Mouse (Mus musculus): ENCODE measurements around the gene Pla1a. TPM values are rescaled to one million over a fixed set of nuclear protein-coding genes. Genes with fewer than 3 reads are reported as not detected.

The Pla1a gene
- polyA plus RNA-seq, 1 experiment = 4.7 TPM

DNA sequence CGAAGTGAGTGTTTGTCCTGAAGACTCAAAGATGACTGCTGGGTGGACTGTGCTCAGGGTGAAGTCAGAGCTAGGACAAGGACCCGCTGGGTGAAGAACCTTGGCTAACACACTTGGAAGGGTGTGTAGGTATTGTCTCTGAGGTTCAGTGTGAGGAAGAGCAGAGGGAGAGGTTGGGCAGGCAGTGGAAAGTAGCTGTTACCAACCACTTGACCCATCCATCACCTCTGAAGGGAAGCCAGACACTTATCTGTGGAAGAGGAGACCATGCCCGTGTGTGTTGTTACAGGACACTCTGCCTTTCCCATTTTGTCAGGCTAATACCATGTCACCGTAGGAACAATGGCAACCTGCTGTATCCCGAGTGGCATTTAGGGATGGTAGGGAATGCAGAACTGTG is 26.7 kb downstream of the Pla1a start:
- no peaks in the 10 kb centered on the region for H3K4me1 ChIP-seq (ENCODE audit: control insufficient read depth, insufficient read depth, low read length)
- no peak for TF ChIP-seq POLR2A (IDR thresholded peaks at IDR 0.05; ENCODE audit: control insufficient read depth, low read depth, low read length)
- no peaks in the 10 kb centered on the region for H3K36me3 ChIP-seq (ENCODE audit: control insufficient read depth, insufficient read depth, low read length)
- no peak overlapping the region for H3K27ac ChIP-seq (ENCODE audit: control insufficient read depth, insufficient read depth, low read depth, low read length)
- no peak overlapping the region for H3K4me3 ChIP-seq (ENCODE audit: control insufficient read depth, low read depth, low read length)
- H3K27me3 ChIP-seq (ENCODE audit: control insufficient read depth, insufficient read depth, low read length) = no peaks in the 10 kb centered on the region

DNA sequence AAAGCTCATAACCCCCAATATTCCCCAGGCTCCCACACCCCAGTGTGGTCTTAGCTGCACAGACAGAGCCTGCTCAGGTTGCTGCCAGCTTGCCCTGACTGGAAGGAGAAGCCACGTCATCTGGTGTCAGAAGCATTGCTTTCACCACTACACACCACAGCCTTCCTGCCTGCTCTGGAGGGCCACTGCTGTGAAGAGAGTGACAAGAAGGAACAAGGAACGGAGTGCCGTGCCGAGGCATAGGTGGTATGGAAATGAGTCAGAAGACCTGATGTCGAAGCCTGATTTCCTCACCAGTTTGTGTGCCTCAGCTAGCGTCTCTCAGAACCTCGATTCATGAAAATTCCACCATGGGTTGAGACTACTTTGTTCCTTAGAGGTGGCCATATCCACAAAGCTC is 29.3 kb downstream of the Pla1a start:
- TF ChIP-seq POLR2A (IDR thresholded peaks at IDR 0.05; ENCODE audit: control insufficient read depth, low read depth, low read length) = no peak
- TF ChIP-seq CTCF (IDR thresholded peaks at IDR 0.05; ENCODE audit: control insufficient read depth, insufficient read depth, insufficient replicate concordance, low read depth, low read length) = no peak
- no peak overlapping the region for H3K27ac ChIP-seq (ENCODE audit: control insufficient read depth, insufficient read depth, low read depth, low read length)
- peaks cover 8% of the 10 kb centered on the region for H3K4me1 ChIP-seq (ENCODE audit: control insufficient read depth, insufficient read depth, low read length)
- H3K4me3 ChIP-seq (ENCODE audit: control insufficient read depth, low read depth, low read length) = no peak overlapping the region
- no peaks in the 10 kb centered on the region for H3K36me3 ChIP-seq (ENCODE audit: control insufficient read depth, insufficient read depth, low read length)
- no peaks in the 10 kb centered on the region for H3K27me3 ChIP-seq (ENCODE audit: control insufficient read depth, insufficient read depth, low read length)

DNA sequence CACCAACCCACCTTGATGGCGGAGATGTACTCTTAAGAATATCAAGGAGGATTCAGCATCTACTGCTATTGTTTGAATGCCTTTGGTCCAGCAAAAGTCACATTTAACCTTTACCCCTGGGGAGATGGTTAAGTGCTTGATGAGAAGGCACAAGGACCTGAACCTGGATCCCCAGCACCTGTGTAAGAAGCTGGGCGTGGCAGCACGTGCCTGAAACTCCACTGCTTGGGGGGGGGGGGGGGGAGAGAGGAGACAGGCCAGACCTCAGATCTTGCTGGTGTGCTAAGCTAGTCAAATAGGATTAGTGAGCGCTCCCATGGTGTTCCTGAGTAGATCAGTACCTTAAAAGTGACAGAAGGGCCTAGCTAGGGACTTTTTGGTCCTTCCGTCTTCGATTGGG is 31.5 kb downstream of the Pla1a start:
- H3K27me3 ChIP-seq (ENCODE audit: control insufficient read depth, insufficient read depth, low read length) = no peaks in the 10 kb centered on the region

DNA sequence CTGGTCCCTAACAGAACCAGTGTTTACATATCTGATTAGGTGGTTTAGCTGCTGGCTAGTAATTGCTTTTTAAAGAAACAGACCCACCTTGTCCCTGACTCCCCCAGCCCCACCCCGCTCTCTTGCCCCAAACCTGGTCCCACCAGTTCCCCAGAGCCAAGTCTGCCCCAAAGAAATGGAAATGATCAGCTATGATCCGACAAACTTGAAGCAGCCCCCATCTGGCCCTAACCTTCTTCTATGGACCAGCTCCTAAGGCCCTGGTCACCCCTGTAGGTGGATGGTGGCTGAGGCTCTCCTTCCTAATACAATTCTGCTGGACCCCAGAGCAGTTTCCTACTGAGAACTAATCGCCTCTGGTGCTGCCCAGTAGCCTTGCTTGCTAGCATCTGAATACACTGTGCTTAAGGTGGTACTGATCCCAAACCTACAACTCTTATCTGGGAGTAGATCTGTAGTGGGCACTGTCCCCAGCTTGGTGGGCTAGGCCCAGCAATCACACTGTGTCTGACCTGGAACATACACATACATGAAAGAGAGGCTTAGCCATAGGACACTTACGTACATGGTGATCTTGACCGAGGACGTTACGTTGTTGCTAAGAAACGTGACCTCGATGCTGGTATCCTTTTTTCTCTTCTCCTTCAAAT is 32.5 kb downstream of the Pla1a start:
- Histone ChIP-seq H3K36me3 (ENCODE audit: control insufficient read depth, insufficient read depth, low read length) (no peaks in the 10 kb centered on the region), H3K4me3 (ENCODE audit: control insufficient read depth, low read depth, low read length) (no peak overlapping the region), H3K4me1 (ENCODE audit: control insufficient read depth, insufficient read depth, low read length) (peaks cover 8% of the 10 kb centered on the region), H3K27me3 (ENCODE audit: control insufficient read depth, insufficient read depth, low read length) (no peaks in the 10 kb centered on the region), H3K27ac (ENCODE audit: control insufficient read depth, insufficient read depth, low read depth, low read length) (no peak overlapping the region)
- no peak for TF ChIP-seq POLR2A (IDR thresholded peaks at IDR 0.05; ENCODE audit: control insufficient read depth, low read depth, low read length)
- TF ChIP-seq CTCF (IDR thresholded peaks at IDR 0.05; ENCODE audit: control insufficient read depth, insufficient read depth, insufficient replicate concordance, low read depth, low read length) = no peak

More for the DNA sequence above, 31.5 kb downstream of the Pla1a start:
- TF ChIP-seq CTCF (IDR thresholded peaks at IDR 0.05; ENCODE audit: control insufficient read depth, insufficient read depth, insufficient replicate concordance, low read depth, low read length) (no peak), POLR2A (IDR thresholded peaks at IDR 0.05; ENCODE audit: control insufficient read depth, low read depth, low read length) (no peak)
- Histone ChIP-seq H3K27ac (ENCODE audit: control insufficient read depth, insufficient read depth, low read depth, low read length) (no peak overlapping the region), H3K4me1 (ENCODE audit: control insufficient read depth, insufficient read depth, low read length) (peaks cover 8% of the 10 kb centered on the region), H3K36me3 (ENCODE audit: control insufficient read depth, insufficient read depth, low read length) (no peaks in the 10 kb centered on the region), H3K4me3 (ENCODE audit: control insufficient read depth, low read depth, low read length) (no peak overlapping the region)

DNA sequence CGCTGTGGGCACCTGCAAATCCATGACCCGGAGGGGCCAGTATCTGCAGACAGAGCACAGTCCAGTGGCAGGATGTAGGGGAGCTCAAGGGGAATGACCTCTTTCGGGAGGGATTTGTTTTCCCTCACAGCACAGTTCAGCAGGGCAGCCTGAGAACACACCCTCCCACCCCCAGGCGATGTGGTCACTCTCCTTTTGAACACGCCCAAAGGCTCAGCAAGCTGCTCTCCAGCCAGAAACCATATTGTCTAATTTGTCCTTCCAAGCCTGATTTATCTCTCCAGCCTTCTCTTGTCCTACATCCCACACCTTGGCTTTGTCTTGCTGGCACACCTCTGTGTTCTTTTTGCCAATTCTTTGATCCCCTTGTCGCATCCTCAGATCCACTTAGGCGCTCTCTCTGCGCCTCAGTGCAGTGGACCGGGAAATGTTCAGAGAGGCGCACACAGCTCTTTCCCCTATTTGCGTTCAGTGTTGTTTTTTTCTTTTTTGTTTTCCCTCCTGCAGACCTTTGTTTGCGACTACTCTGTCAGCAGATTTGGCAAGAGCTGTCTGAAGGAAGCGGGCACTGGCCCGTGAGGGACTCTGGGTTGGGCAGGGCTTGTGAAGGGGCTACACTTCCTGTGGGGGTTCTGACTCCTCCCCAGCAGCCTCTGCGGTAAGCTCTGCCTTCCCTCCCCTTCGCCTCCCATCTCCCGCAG is 33.3 kb downstream of the Pla1a start:
- no peak for TF ChIP-seq CTCF (IDR thresholded peaks at IDR 0.05; ENCODE audit: control insufficient read depth, insufficient read depth, insufficient replicate concordance, low read depth, low read length)
- no peak for TF ChIP-seq POLR2A (IDR thresholded peaks at IDR 0.05; ENCODE audit: control insufficient read depth, low read depth, low read length)
- H3K36me3 ChIP-seq (ENCODE audit: control insufficient read depth, insufficient read depth, low read length) = no peaks in the 10 kb centered on the region
- H3K27me3 ChIP-seq (ENCODE audit: control insufficient read depth, insufficient read depth, low read length) = no peaks in the 10 kb centered on the region
- H3K4me1 ChIP-seq (ENCODE audit: control insufficient read depth, insufficient read depth, low read length) = peaks cover 8% of the 10 kb centered on the region
- no peak overlapping the region; the same call in 1 of the 2 replicates for H3K27ac ChIP-seq (ENCODE audit: control insufficient read depth, insufficient read depth, low read depth, low read length)
- no peak overlapping the region for H3K4me3 ChIP-seq (ENCODE audit: control insufficient read depth, low read depth, low read length)

DNA sequence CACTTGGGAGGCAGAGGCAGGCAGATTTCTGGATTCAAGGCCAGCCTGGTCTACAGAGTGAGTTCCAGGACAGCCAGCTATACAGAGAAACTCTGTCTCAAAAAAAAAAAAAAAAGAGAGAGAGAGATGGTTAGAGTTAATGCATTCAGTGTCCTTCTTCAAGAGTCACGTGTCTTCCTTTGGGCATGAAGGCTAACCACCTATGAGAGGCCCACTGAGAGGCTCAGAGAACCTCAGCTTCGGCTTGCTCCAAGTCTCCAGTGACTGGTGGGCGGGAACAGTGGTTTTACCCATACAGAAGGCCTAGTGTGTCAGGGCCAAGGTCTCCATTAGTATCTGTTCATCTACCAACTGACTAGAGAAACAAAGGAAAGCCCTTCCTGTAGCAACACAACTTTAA is 33.9 kb downstream of the Pla1a start:
- H3K4me3 ChIP-seq (ENCODE audit: control insufficient read depth, low read depth, low read length) = no peak overlapping the region
- H3K27ac ChIP-seq (ENCODE audit: control insufficient read depth, insufficient read depth, low read depth, low read length) = no peak overlapping the region
- peaks cover 8% of the 10 kb centered on the region for H3K4me1 ChIP-seq (ENCODE audit: control insufficient read depth, insufficient read depth, low read length)
- H3K36me3 ChIP-seq (ENCODE audit: control insufficient read depth, insufficient read depth, low read length) = no peaks in the 10 kb centered on the region
- no peaks in the 10 kb centered on the region for H3K27me3 ChIP-seq (ENCODE audit: control insufficient read depth, insufficient read depth, low read length)
- no peak for TF ChIP-seq CTCF (IDR thresholded peaks at IDR 0.05; ENCODE audit: control insufficient read depth, insufficient read depth, insufficient replicate concordance, low read depth, low read length)
- no peak for TF ChIP-seq POLR2A (IDR thresholded peaks at IDR 0.05; ENCODE audit: control insufficient read depth, low read depth, low read length)

DNA sequence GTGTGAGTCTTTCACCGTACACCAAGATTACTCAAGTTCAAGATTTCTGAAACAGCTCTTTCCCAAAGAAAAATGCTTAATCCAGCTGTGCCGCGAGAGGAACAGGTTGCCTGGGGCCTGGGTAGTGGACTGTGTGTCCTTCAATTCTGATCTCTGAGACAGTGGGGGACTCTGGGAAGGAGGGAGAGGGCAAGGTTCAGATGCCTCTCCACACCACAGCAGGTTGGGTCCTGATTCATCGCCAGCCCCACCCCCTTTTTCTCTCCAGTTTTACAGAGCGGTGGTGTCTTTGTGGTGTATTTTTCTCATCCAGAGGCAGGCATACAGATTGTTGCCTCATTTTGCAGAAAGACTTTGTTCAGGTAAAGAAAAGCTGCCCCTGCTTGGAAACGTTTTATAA is 34.7 kb downstream of the Pla1a start:
- H3K4me1 ChIP-seq (ENCODE audit: control insufficient read depth, insufficient read depth, low read length) = peaks cover 8% of the 10 kb centered on the region
- no peak overlapping the region for H3K4me3 ChIP-seq (ENCODE audit: control insufficient read depth, low read depth, low read length)
- H3K36me3 ChIP-seq (ENCODE audit: control insufficient read depth, insufficient read depth, low read length) = no peaks in the 10 kb centered on the region
- no peak overlapping the region for H3K27ac ChIP-seq (ENCODE audit: control insufficient read depth, insufficient read depth, low read depth, low read length)
- no peaks in the 10 kb centered on the region for H3K27me3 ChIP-seq (ENCODE audit: control insufficient read depth, insufficient read depth, low read length)
- no peak for TF ChIP-seq POLR2A (IDR thresholded peaks at IDR 0.05; ENCODE audit: control insufficient read depth, low read depth, low read length)
- TF ChIP-seq CTCF (IDR thresholded peaks at IDR 0.05; ENCODE audit: control insufficient read depth, insufficient read depth, insufficient replicate concordance, low read depth, low read length) = no peak
